31 mouse cellular contexts compared by ENCODE assay signal in the genomic region with DNA sequence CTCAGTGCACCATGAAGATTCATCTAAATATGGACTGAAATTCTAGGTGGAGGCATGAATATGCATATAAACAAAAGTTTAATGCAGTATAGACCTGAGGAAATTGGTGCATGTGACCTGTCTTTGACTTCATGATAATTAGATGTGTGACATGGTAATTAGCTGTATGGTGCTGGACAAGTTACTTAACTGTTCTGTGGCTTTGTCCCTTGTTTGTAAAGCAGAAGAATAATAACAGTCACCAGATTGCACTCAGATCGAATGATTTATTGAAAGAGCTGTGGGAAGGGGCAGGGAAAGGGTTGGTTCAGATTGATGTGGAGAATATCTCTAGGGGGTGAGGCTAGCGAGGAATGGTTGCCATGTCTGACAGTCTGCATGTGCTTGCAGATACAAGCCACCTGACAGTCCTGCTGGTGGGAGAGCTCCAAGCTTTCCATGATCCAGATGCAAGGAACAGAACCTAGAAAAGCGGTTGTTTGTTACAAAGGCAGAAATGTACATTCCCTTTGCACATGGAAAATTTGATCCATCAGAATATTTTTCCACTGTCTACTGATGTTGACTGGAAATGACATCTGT.
DNase-seq lines count a peak whose midpoint lies in the region; ATAC-seq and TF ChIP-seq lines count a peak whose summit lies in the region.
"Had no signal": no experiment of that assay in that cellular context is flagged by ENCODE, and none has a peak within 500 bp of the region (broad histone marks: within the 10 kb centered on the region; RNA-seq: fewer than 3 reads in every experiment).

No protein-coding gene starts in this region.

- TF ChIP-seq CTCF in midbrain, postnatal 0 days (IDR thresholded peaks at IDR 0.05) = no peak
- TF ChIP-seq CTCF in lung, postnatal 0 days (IDR thresholded peaks at IDR 0.05) = no peak
- TF ChIP-seq CTCF in stomach, postnatal 0 days (IDR thresholded peaks at IDR 0.05; ENCODE audit: low read depth) = no peak

- H3K27me3 ChIP-seq in forebrain, embryonic 12.5 days = no peaks in the 10 kb centered on the region
- H3K27me3 ChIP-seq in forebrain, embryonic 10.5 days (ENCODE audit: poor library complexity, severe bottlenecking) = no peaks in the 10 kb centered on the region
- H3K27me3 ChIP-seq in midbrain, embryonic 12.5 days = no peaks in the 10 kb centered on the region
- no peaks in the 10 kb centered on the region for H3K27me3 ChIP-seq in midbrain, postnatal 0 days (ENCODE audit: insufficient read depth, low read length)
- no peaks in the 10 kb centered on the region for H3K27me3 ChIP-seq in lung, postnatal 0 days (replicated peaks; ENCODE audit: insufficient read depth, low read length)
- H3K27me3 ChIP-seq in heart, embryonic 12.5 days (replicated peaks) = no peaks in the 10 kb centered on the region
- no peaks in the 10 kb centered on the region for H3K27me3 ChIP-seq in stomach, postnatal 0 days (ENCODE audit: control insufficient read depth, insufficient read depth, low read length)
- H3K27me3 ChIP-seq: CH12.LX; embryonic facial prominence, embryonic 15.5 days; heart, embryonic 15.5 days; hindbrain, embryonic 12.5 days; limb, embryonic 15.5 days; liver, embryonic 13.5 days; neural tube, embryonic 13.5 days; stomach, embryonic 15.5 days had no signal

- H3K4me3 ChIP-seq in forebrain, embryonic 12.5 days (replicated peaks) = no peak overlapping the region
- no peak overlapping the region for H3K4me3 ChIP-seq in forebrain, embryonic 10.5 days
- no peak overlapping the region for H3K4me3 ChIP-seq in midbrain, embryonic 12.5 days
- H3K4me3 ChIP-seq in midbrain, postnatal 0 days (ENCODE audit: low read depth, low read length) = no peak overlapping the region
- no peak overlapping the region for H3K4me3 ChIP-seq in lung, postnatal 0 days (ENCODE audit: low read depth, low read length)
- no peak overlapping the region for H3K4me3 ChIP-seq in heart, embryonic 12.5 days
- no peak overlapping the region for H3K4me3 ChIP-seq in stomach, postnatal 0 days (ENCODE audit: low read depth, low read length)
- H3K4me3 ChIP-seq: embryonic facial prominence, embryonic 10.5 days; embryonic facial prominence, embryonic 15.5 days; heart, embryonic 15.5 days; hindbrain, embryonic 12.5 days; limb, embryonic 10.5 days; limb, embryonic 15.5 days; liver, embryonic 13.5 days; neural tube, embryonic 13.5 days; stomach, embryonic 15.5 days had no signal

- no peak for DNase-seq in forebrain, embryonic 10.5 days (ENCODE audit: extremely low spot score, low spot score)
- DNase-seq in midbrain, postnatal 0 days (ENCODE audit: low spot score) = no peak
- DNase-seq in lung, postnatal 0 days (ENCODE audit: low spot score) = peak; percentile 35
- DNase-seq in lung, postnatal 4 days = peak; percentile 22 to 50
- no peak for DNase-seq in stomach, postnatal 0 days (ENCODE audit: low spot score)
- DNase-seq: adrenal gland, adult 2 months; cerebellum, adult 8-10 months; cerebellum, postnatal 25 days; kidney, adult 8-10 months; kidney, postnatal 10 days; liver, embryonic 13.5 days; midbrain, embryonic 14.5 days; retina, postnatal 1 day; right cerebral cortex, postnatal 14 days; thymus, postnatal 25 days had no signal

- peak; percentile 63; the same call in 1 of the 2 replicates for ATAC-seq in forebrain, embryonic 12.5 days (ENCODE audit: low FRiP score)
- 0 out of 2 replicates have a peak, but pooled peaks have one; percentile 23 for ATAC-seq in midbrain, embryonic 12.5 days (ENCODE audit: low FRiP score, low read depth)
- ATAC-seq in midbrain, postnatal 0 days (ENCODE audit: low FRiP score) = no peak
- ATAC-seq in lung, postnatal 0 days = peak; percentile 57
- no peak for ATAC-seq in heart, embryonic 12.5 days (ENCODE audit: insufficient number of reproducible peaks, low FRiP score)
- no peak for ATAC-seq in stomach, postnatal 0 days (ENCODE audit: low FRiP score, low TSS enrichment)
- ATAC-seq: activated CD4-positive, CD25-positive, alpha-beta regulatory T cell, adult 4 months; forebrain, embryonic 16.5 days; intestine, embryonic 16.5 days had no signal

- H3K9me3 ChIP-seq in forebrain, embryonic 12.5 days = no peaks in the 10 kb centered on the region
- no peaks in the 10 kb centered on the region for H3K9me3 ChIP-seq in forebrain, embryonic 10.5 days
- no peaks in the 10 kb centered on the region for H3K9me3 ChIP-seq in midbrain, embryonic 12.5 days
- no peaks in the 10 kb centered on the region for H3K9me3 ChIP-seq in midbrain, postnatal 0 days (ENCODE audit: low read length)
- H3K9me3 ChIP-seq in lung, postnatal 0 days (ENCODE audit: low read length) = no peaks in the 10 kb centered on the region
- H3K9me3 ChIP-seq in heart, embryonic 12.5 days (replicated peaks) = peaks cover 4% of the 10 kb centered on the region; the same call in 1 of the 2 replicates
- no peaks in the 10 kb centered on the region for H3K9me3 ChIP-seq in stomach, postnatal 0 days (ENCODE audit: control insufficient read depth, low read length)
- H3K9me3 ChIP-seq: embryonic facial prominence, embryonic 10.5 days; embryonic facial prominence, embryonic 15.5 days; heart, embryonic 15.5 days; hindbrain, embryonic 12.5 days; limb, embryonic 10.5 days; limb, embryonic 15.5 days; liver, embryonic 13.5 days; neural tube, embryonic 13.5 days; stomach, embryonic 15.5 days had no signal

- H3K4me2 ChIP-seq in forebrain, embryonic 12.5 days = no peak overlapping the region
- no peak overlapping the region for H3K4me2 ChIP-seq in midbrain, embryonic 12.5 days (replicated peaks)
- no peak overlapping the region for H3K4me2 ChIP-seq in midbrain, postnatal 0 days (ENCODE audit: low read depth, low read length, poor library complexity, severe bottlenecking)
- H3K4me2 ChIP-seq in lung, postnatal 0 days (replicated peaks; ENCODE audit: low read depth, low read length) = no peak overlapping the region
- H3K4me2 ChIP-seq in heart, embryonic 12.5 days = no peak overlapping the region
- no peak overlapping the region for H3K4me2 ChIP-seq in stomach, postnatal 0 days (replicated peaks; ENCODE audit: low read depth)
- H3K4me2 ChIP-seq: embryonic facial prominence, embryonic 15.5 days; heart, embryonic 15.5 days; hindbrain, embryonic 12.5 days; limb, embryonic 15.5 days; liver, embryonic 13.5 days; neural tube, embryonic 13.5 days; stomach, embryonic 15.5 days had no signal

- H3K4me1 ChIP-seq in forebrain, embryonic 12.5 days = peaks cover 9% of the 10 kb centered on the region; the same call in 1 of the 2 replicates
- H3K4me1 ChIP-seq in forebrain, embryonic 10.5 days = peaks cover 6% of the 10 kb centered on the region; the same call in 1 of the 2 replicates
- H3K4me1 ChIP-seq in midbrain, embryonic 12.5 days = peaks cover 7% of the 10 kb centered on the region
- no peaks in the 10 kb centered on the region for H3K4me1 ChIP-seq in midbrain, postnatal 0 days (ENCODE audit: insufficient read depth, low read length)
- no peaks in the 10 kb centered on the region for H3K4me1 ChIP-seq in lung, postnatal 0 days (ENCODE audit: insufficient read depth, low read depth, low read length)
- H3K4me1 ChIP-seq in heart, embryonic 12.5 days (replicated peaks) = no peaks in the 10 kb centered on the region
- H3K4me1 ChIP-seq in stomach, postnatal 0 days (replicated peaks; ENCODE audit: control insufficient read depth, insufficient read depth) = no peaks in the 10 kb centered on the region
- H3K4me1 ChIP-seq: embryonic facial prominence, embryonic 15.5 days; heart, embryonic 15.5 days; limb, embryonic 10.5 days; limb, embryonic 15.5 days; liver, embryonic 13.5 days; stomach, embryonic 15.5 days had no signal

- 52% methylated on average over 3 of the region's 3 CpGs for WGBS in forebrain, embryonic 12.5 days
- 83% methylated on average over 3 of the region's 3 CpGs for WGBS in forebrain, embryonic 10.5 days
- whole genome bisulfite sequencing in midbrain, embryonic 12.5 days = 67% methylated on average over 3 of the region's 3 CpGs
- WGBS in midbrain, postnatal 0 days = 67% methylated on average over 3 of the region's 3 CpGs
- WGBS in lung, postnatal 0 days = 49% methylated on average over 3 of the region's 3 CpGs
- 68% methylated on average over 3 of the region's 3 CpGs for WGBS in heart, embryonic 12.5 days
- 53% methylated on average over 3 of the region's 3 CpGs for WGBS in stomach, postnatal 0 days

- H3K9ac ChIP-seq in forebrain, embryonic 12.5 days = no peak overlapping the region
- H3K9ac ChIP-seq in midbrain, embryonic 12.5 days (replicated peaks) = no peak overlapping the region
- no peak overlapping the region for H3K9ac ChIP-seq in midbrain, postnatal 0 days (replicated peaks; ENCODE audit: low read length, poor library complexity, severe bottlenecking)
- H3K9ac ChIP-seq in lung, postnatal 0 days (replicated peaks; ENCODE audit: low read depth) = no peak overlapping the region
- H3K9ac ChIP-seq in heart, embryonic 12.5 days = no peak overlapping the region
- no peak overlapping the region for H3K9ac ChIP-seq in stomach, postnatal 0 days (ENCODE audit: low read length)
- H3K9ac ChIP-seq: embryonic facial prominence, embryonic 15.5 days; heart, embryonic 15.5 days; hindbrain, embryonic 12.5 days; limb, embryonic 15.5 days; liver, embryonic 13.5 days; neural tube, embryonic 13.5 days; stomach, embryonic 15.5 days had no signal

- H3K36me3 ChIP-seq in forebrain, embryonic 12.5 days (replicated peaks) = no peaks in the 10 kb centered on the region
- no peaks in the 10 kb centered on the region for H3K36me3 ChIP-seq in forebrain, embryonic 10.5 days (replicated peaks)
- H3K36me3 ChIP-seq in midbrain, embryonic 12.5 days = no peaks in the 10 kb centered on the region
- no peaks in the 10 kb centered on the region for H3K36me3 ChIP-seq in midbrain, postnatal 0 days (ENCODE audit: insufficient read depth, low read length)
- no peaks in the 10 kb centered on the region for H3K36me3 ChIP-seq in lung, postnatal 0 days (ENCODE audit: insufficient read depth, low read length)
- no peaks in the 10 kb centered on the region for H3K36me3 ChIP-seq in heart, embryonic 12.5 days
- no peaks in the 10 kb centered on the region for H3K36me3 ChIP-seq in stomach, postnatal 0 days (ENCODE audit: control insufficient read depth, insufficient read depth, low read length)
- H3K36me3 ChIP-seq: embryonic facial prominence, embryonic 10.5 days; embryonic facial prominence, embryonic 15.5 days; heart, embryonic 15.5 days; hindbrain, embryonic 12.5 days; limb, embryonic 10.5 days; limb, embryonic 15.5 days; liver, embryonic 13.5 days; neural tube, embryonic 13.5 days; stomach, embryonic 15.5 days had no signal

- no peak overlapping the region for H3K27ac ChIP-seq in forebrain, embryonic 12.5 days
- no peak overlapping the region for H3K27ac ChIP-seq in forebrain, embryonic 10.5 days
- no peak overlapping the region for H3K27ac ChIP-seq in midbrain, embryonic 12.5 days (replicated peaks)
- no peak overlapping the region for H3K27ac ChIP-seq in midbrain, postnatal 0 days (ENCODE audit: low read depth, low read length)
- H3K27ac ChIP-seq in lung, postnatal 0 days (ENCODE audit: low read length) = no peak overlapping the region
- H3K27ac ChIP-seq in heart, embryonic 12.5 days (ENCODE audit: poor library complexity, severe bottlenecking) = no peak overlapping the region
- no peak overlapping the region for H3K27ac ChIP-seq in stomach, postnatal 0 days (replicated peaks)
- H3K27ac ChIP-seq: embryonic facial prominence, embryonic 10.5 days; embryonic facial prominence, embryonic 15.5 days; heart, embryonic 15.5 days; hindbrain, embryonic 12.5 days; limb, embryonic 10.5 days; limb, embryonic 15.5 days; liver, embryonic 13.5 days; macrophage; neural tube, embryonic 13.5 days; stomach, embryonic 15.5 days had no signal

- TF ChIP-seq EP300 in lung, postnatal 0 days (IDR thresholded peaks at IDR 0.05) = no peak
- TF ChIP-seq EP300 in stomach, postnatal 0 days (optimal IDR thresholded peaks at IDR 0.05) = no peak

Comparison
In these comparisons a context has a peak if more than half of its experiments do, and no peak if none do; other contexts are left out.
1. ATAC-seq: peak in forebrain, embryonic 12.5 days (single experiment), midbrain, embryonic 12.5 days (single experiment) and lung, postnatal 0 days (single experiment); none in midbrain, postnatal 0 days (single experiment), heart, embryonic 12.5 days (single experiment) and stomach, postnatal 0 days (single experiment).
2. DNase-seq: peak in lung, postnatal 0 days (single experiment) and lung, postnatal 4 days (2 of 2); none in forebrain, embryonic 10.5 days (single experiment), midbrain, postnatal 0 days (single experiment) and stomach, postnatal 0 days (single experiment).